Mouse (Mus musculus) forebrain, embryonic 16.5 days (tissue): ENCODE data around the gene Gpr83. TPM values are rescaled to one million over a fixed set of nuclear protein-coding genes. Genes with fewer than 3 reads are reported as not detected.
"Not testable (repeated sequence)": the region's sequence is repeated elsewhere in the genome, so short reads cannot be mapped to it uniquely, and the experiment has no call there.

Experiments used
- ATAC-seq: fragments of 200-750 bp; cut with Nextera tagmentation; 2 replicates; pipeline ENCODE4 v1.8.0; 2017; ENCODE audit warnings: mild to moderate bottlenecking, moderate library complexity
- H3K27ac ChIP-seq: fragments of 300-500 bp; sonication (generic); 2 replicates; pipeline ENCODE4 v1.5.1; 2014; ENCODE audit warnings: low read length, control low read depth
- H3K27me3 ChIP-seq: fragments of 300-500 bp; sonication (generic); replicated peaks from 2 replicates; pipeline ENCODE4 v1.6.1; 2014; ENCODE audit warnings: low read length; ENCODE audit not compliant: control insufficient read depth, insufficient read depth
- H3K36me3 ChIP-seq: fragments of 300-500 bp; sonication (generic); 2 replicates; pipeline ENCODE4 v1.6.1; 2014; ENCODE audit not compliant: control insufficient read depth, insufficient read depth
- H3K4me1 ChIP-seq: fragments of 300-500 bp; sonication (generic); replicated peaks from 2 replicates; pipeline ENCODE4 v1.6.1; 2014; ENCODE audit warnings: low read length; ENCODE audit not compliant: control insufficient read depth, insufficient read depth
- H3K4me2 ChIP-seq: fragments of 300-500 bp; sonication (generic); 2 replicates; pipeline ENCODE4 v1.6.1; 2014; ENCODE audit warnings: mild to moderate bottlenecking, low read length, control low read depth
- H3K4me3 ChIP-seq: fragments of 300-500 bp; sonication (generic); replicated peaks from 2 replicates; pipeline ENCODE4 v1.5.1; 2014; ENCODE audit warnings: mild to moderate bottlenecking, low read length, control low read depth
- H3K9ac ChIP-seq: fragments of 300-500 bp; sonication (generic); replicated peaks from 2 replicates; pipeline ENCODE4 v1.6.1; 2014; ENCODE audit warnings: low read depth, low read length, control low read depth
- H3K9me3 ChIP-seq: fragments of 300-500 bp; sonication (generic); 2 replicates; pipeline ENCODE4 v1.6.1; 2016; ENCODE audit warnings: low read length; ENCODE audit not compliant: control insufficient read depth
- WGBS: fragments of 180-500 bp; shearing (Covaris S2); extraction: QIAGEN DNeasy Blood & Tissue Kit; methylation state at CpG from one replicate; pipeline ENCODE4 v1.1.7; 2014; 5-methylcytosine and 5-hydroxymethylcytosine counted together
- polyA plus RNA-seq: library from polyadenylated mRNA; unstranded; fragments of >200 nt; fragmentation: Nextera tagmentation; extraction: Ambion mirVana; gene quantifications from 2 replicates; pipeline ENCODE4 v1.2.1, GENCODE M21; 2015

The Gpr83 gene
- polyA plus RNA-seq, 1 experiment from 2014 or later = 2.0 TPM

DNA sequence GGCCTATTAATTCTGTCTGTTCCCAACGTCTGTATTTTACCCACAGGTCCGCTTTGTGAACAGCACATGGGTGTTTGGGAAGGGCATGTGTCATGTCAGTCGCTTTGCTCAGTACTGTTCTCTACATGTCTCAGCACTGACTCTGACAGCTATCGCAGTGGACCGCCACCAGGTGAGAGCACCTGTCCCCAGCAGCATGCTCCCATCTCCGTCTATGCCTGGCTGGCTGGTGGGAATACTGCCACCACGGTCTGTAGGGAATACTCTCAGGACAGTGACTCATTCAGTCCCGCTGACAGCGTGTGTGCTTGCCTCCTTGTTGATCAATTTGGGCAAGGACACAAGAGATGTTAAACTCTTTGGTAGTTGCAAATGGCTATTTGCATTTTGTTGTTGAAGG lies 4.7 kb downstream of the Gpr83 start:
- Histone ChIP-seq H3K36me3 (no peaks in the 10 kb centered on the region), H3K27me3 (peaks cover 13% of the 10 kb centered on the region), H3K9me3 (no peaks in the 10 kb centered on the region), H3K4me1 (peaks cover 6% of the 10 kb centered on the region), H3K27ac (no peak overlapping the region), H3K4me2 (no peak overlapping the region), H3K9ac (no peak overlapping the region), H3K4me3 (no peak overlapping the region)
- ATAC-seq = no peak
- 81% methylated on average over 9 of the region's 9 CpGs for WGBS

DNA sequence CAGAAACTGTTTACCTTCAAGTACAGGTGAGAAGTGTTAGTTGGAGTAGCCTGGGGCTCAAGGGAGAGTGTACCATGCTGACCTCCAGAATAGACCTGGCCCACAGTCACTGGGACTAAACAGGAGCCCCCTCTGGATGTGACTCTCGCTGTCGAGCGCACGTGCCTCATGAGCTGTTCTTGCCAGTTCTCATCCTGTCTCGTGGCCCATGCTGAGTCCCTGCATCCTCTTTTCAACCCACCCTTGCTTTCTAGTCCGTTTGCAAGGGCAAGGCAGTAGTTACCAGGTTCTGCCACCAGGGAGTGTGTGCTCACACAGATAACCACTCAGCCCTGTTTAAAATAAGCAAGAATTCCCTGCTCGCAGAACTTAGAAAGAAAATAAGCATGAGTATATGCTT lies 6.9 kb downstream of the Gpr83 start:
- Histone ChIP-seq H3K4me3 (no peak overlapping the region), H3K4me1 (no peaks in the 10 kb centered on the region), H3K9me3 (no peaks in the 10 kb centered on the region), H3K4me2 (no peak overlapping the region), H3K27ac (no peak overlapping the region), H3K27me3 (no peaks in the 10 kb centered on the region), H3K36me3 (no peaks in the 10 kb centered on the region), H3K9ac (no peak overlapping the region)
- WGBS = 31% methylated on average over 7 of the region's 7 CpGs
- ATAC-seq = peak; percentile 70

DNA sequence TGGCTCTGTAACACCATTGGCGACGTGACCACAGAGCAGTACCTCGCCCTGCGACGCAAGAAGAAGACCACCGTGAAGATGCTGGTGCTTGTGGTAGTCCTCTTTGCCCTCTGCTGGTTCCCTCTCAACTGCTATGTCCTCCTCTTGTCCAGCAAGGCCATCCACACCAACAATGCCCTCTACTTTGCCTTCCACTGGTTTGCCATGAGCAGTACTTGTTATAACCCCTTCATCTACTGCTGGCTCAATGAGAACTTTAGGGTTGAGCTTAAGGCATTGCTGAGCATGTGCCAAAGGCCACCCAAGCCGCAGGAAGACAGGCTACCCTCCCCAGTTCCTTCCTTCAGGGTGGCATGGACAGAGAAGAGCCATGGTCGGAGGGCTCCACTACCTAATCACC lies 8.3 kb downstream of the Gpr83 start:
- no peak for ATAC-seq

DNA sequence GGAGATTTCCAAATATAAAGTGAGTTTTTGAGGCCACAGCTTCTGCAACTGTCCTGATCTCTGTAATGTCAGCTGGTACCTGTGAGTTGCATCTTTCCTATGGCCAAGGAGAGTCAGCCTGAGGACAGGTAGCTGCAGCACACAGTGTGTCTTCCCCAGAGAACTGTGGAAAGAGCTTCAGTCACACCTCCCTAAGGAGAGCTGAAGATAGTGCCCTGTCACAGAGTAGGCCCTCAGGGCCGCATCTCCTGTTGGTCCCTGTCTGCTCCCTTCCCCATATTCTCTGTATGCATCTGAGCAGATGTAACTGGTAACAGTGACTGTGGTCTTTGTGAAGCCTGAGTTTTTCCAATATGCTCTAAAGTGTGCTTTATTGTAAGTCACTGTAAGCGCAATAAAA lies 10.4 kb downstream of the Gpr83 start:
- Histone ChIP-seq H3K4me2 (no peak overlapping the region), H3K4me3 (no peak overlapping the region), H3K4me1 (peaks cover 6% of the 10 kb centered on the region; the same call in 1 of the 2 replicates), H3K27ac (no peak overlapping the region), H3K36me3 (no peaks in the 10 kb centered on the region), H3K27me3 (no peaks in the 10 kb centered on the region), H3K9ac (no peak overlapping the region), H3K9me3 (no peaks in the 10 kb centered on the region)
- no peak for ATAC-seq
- WGBS = 86% methylated on average over 2 of the region's 2 CpGs

More for the DNA sequence above, 8.3 kb downstream of the Gpr83 start:
- H3K4me2 ChIP-seq = no peak overlapping the region
- no peaks in the 10 kb centered on the region for H3K36me3 ChIP-seq
- no peaks in the 10 kb centered on the region for H3K27me3 ChIP-seq
- WGBS = 97% methylated on average over 8 of the region's 8 CpGs
- H3K4me1 ChIP-seq = peaks cover 6% of the 10 kb centered on the region; the same call in 1 of the 2 replicates
- no peak overlapping the region for H3K4me3 ChIP-seq
- no peaks in the 10 kb centered on the region for H3K9me3 ChIP-seq
- no peak overlapping the region for H3K9ac ChIP-seq
- H3K27ac ChIP-seq = no peak overlapping the region

DNA sequence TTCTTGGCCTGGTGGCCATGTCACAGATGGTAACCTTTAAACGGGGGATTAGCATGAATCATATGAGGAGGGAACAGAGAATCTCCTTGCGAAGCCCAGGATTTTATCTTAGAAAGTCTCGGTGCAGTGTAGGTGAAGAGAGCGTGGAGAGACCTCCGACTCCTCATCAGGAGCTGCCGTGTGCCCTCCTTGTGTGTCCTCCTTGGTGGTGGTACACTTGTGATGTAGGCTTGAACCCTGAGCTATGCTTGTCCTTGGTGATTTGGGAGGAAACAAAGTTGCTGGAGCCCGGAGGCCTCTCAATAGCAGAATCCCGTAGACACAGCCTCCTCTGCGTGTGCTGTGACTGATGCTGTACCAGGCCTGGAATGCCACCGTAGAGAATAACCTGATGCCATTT lies 10.8 kb downstream of the Gpr83 start:
- ATAC-seq = no peak
- Histone ChIP-seq H3K9ac (no peak overlapping the region), H3K4me3 (no peak overlapping the region), H3K4me2 (no peak overlapping the region), H3K4me1 (peaks cover 6% of the 10 kb centered on the region; the same call in 1 of the 2 replicates), H3K36me3 (no peaks in the 10 kb centered on the region), H3K9me3 (no peaks in the 10 kb centered on the region), H3K27me3 (no peaks in the 10 kb centered on the region), H3K27ac (no peak overlapping the region)
- 95% methylated on average over 10 of the region's 10 CpGs for WGBS

DNA sequence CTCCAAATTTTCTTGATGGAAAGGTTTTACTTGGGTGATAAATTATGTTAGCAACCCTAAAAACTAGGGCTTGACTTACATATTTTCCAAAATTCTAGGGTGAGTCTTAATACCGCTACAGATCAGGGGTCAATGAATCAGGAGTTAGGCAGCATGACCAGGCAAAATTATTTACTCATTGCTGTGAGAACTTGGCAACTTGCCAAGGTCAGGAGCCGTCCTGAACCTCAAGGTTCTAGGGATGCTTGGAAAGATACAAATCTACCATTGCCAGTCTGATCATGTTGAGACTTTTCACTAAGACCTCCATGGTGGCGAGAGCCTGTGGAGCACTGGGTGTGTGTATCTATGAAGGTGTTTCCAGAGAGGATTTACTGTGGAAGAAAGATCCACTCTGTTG lies 11.5 kb downstream of the Gpr83 start:
- no peaks in the 10 kb centered on the region for H3K27me3 ChIP-seq
- no peak overlapping the region for H3K4me2 ChIP-seq
- H3K27ac ChIP-seq = no peak overlapping the region
- ATAC-seq = no peak
- peaks cover 6% of the 10 kb centered on the region; the same call in 1 of the 2 replicates for H3K4me1 ChIP-seq
- no peaks in the 10 kb centered on the region for H3K36me3 ChIP-seq
- WGBS = 71% methylated on average over 3 of the region's 3 CpGs
- no peaks in the 10 kb centered on the region for H3K9me3 ChIP-seq
- H3K4me3 ChIP-seq = no peak overlapping the region
- H3K9ac ChIP-seq = no peak overlapping the region

DNA sequence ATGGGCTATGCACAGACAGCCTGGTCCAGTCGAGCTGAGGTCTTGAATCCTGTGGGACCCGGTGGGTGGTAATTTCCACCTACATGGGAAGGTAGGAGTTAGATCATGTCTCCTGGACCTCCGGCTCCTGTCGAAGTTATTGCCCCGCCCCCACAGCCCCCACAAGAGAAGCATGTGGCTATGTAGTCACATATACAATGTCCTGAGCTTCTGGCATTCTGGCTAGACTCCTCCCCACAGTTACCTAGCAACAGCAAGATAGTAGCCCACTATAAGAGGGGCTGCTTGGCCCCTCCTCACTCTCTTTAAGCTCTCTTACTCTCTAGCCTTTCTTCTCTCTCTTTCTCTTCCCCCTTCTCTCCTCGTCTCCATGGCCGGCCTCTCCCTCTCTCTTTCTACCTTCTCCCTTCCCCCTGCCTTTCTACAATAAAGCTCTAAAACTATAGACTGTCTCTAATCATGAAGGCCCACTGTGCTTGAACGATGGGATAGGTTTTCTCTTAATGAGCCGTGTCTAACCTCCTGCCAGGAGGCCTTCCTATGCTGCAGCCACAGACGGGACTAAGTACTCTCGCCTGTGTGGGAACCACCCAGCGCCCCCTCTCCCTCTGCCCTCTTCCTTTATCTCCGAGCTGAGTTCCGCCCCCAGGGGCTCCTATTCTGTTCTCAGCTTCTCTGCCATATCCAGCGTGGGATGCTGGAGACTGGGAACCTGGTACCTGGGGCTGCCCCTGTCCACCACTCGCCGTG lies 12.3 kb downstream of the Gpr83 start:
- Histone ChIP-seq H3K27me3 (no peaks in the 10 kb centered on the region), H3K36me3 (no peaks in the 10 kb centered on the region), H3K9me3 (no peaks in the 10 kb centered on the region), H3K9ac (no peak overlapping the region), H3K4me3 (no peak overlapping the region), H3K4me2 (no peak overlapping the region), H3K27ac (no peak overlapping the region), H3K4me1 (peaks cover 6% of the 10 kb centered on the region; the same call in 1 of the 2 replicates)
- WGBS = 18% methylated on average over 17 of the region's 17 CpGs
- ATAC-seq = peak; percentile 72

DNA sequence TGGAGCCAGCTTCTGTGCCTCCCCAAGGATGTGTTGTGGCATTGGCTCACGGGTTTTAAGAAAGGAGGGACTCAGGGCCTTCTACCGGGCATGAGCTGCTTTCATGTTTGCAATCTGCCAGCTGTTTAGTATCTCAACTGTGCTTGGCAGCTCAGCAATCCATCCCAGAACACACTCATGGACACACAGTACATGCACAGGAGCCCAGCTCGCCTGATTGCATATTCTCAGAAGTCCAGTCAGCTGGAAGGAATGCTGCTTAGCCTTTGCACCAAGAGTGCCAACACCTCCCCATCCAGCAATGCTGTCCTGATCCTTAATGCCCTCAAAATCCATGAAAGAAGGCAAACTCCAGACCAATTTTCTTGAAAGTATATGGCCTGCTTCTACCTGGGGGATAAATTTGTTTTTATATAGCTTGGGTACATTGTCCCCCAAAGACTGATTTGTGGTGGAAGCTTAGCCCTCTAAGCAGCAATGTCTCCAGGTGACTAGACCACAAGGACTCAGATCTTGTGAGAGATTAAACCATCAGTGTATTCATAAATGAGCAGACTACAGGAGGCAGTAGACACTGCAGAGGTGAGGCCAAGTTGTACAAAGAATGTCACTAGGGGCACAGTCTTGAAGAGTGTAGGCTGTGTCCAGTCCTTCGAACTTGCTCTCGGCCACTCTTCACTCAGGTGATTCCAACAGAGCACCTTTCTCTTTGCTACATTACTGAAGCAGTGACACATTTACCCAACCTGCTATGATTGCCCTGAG lies 15.9 kb downstream of the Gpr83 start:
- Histone ChIP-seq H3K9me3 (no peaks in the 10 kb centered on the region), H3K27me3 (no peaks in the 10 kb centered on the region), H3K4me2 (no peak overlapping the region), H3K9ac (no peak overlapping the region), H3K4me1 (peaks cover 6% of the 10 kb centered on the region; the same call in 1 of the 2 replicates), H3K36me3 (no peaks in the 10 kb centered on the region), H3K4me3 (no peak overlapping the region), H3K27ac (no peak overlapping the region)
- 54% methylated on average over 5 of the region's 5 CpGs for whole genome bisulfite sequencing
- no peak for ATAC-seq

DNA sequence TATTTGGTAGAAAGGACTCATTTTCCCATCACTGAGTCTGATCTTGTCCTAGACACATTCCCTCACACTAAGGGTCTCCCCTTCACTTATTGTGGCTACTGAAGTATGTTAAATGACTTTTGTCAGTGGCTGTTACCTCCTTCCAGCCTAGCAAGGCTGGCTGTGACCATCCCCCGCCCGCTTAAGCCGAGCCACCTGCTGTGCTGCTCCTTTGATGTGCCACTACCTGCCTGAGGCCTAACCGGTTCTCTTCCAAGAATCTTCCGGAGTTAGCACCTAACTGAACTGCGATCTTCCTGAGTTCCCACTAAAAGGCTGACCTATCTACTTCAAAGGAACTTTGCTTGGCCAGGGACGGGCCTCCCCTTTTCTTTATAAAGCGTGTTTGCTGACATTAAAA lies 16.6 kb downstream of the Gpr83 start:
- H3K27me3 ChIP-seq, H3K4me1 ChIP-seq, ATAC-seq, H3K36me3 ChIP-seq, H3K27ac ChIP-seq, H3K9ac ChIP-seq, H3K9me3 ChIP-seq, H3K4me2 ChIP-seq, H3K4me3 ChIP-seq: not testable (repeated sequence)
- WGBS = 25% methylated on average over 8 of the region's 8 CpGs
